Mouse (Mus musculus) Muller cell, postnatal 12 days (primary cell): ENCODE results near the gene Fxyd7.

Source experiments
- DNase-seq: peaks from one replicate; pipeline ENCODE4 v3.0.0-alpha.2; 2015; ENCODE audit errors: inconsistent ontology term

Gene Fxyd7

DNA sequence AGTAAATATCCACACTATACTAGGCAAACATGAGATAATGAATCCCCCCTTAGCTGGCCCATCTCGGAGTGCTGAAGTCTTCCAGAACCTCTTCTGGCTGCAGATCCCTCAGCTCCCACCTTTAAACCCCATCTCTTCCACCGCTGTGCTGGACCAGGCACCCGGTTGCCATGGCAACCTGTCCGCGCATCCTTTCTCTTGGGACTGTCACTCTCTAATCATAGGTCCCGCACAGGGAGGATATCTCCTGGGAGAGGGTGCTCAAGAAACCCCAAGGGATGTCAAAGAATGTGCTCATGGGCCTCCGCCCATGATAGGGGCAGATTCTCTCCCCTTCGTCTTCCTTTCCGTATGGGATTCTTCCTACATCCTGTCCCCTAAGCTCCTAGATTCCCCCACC, 346 bp downstream of the Fxyd7 start:
- no peak for DNase-seq

DNA sequence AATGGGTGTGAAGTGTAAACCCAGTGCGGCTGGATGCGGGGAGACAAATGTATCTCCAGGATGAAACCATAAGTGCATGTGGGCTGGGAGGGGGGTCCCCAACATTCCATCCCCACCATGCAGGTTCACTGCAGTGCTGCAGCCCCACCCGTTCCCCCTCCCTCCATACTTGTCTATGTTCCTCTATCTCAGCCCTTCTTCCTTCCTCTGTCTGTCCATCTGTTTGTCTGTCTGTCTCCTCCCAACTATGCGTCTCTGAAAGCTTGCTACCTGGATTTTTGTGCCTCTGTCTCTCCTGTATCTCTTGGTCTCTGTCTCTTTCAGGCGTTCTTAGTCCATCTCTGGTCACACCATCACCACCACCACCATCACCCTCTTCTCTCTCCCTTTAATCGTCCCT, 780 bp downstream of the Fxyd7 start:
- DNase-seq = no peak

DNA sequence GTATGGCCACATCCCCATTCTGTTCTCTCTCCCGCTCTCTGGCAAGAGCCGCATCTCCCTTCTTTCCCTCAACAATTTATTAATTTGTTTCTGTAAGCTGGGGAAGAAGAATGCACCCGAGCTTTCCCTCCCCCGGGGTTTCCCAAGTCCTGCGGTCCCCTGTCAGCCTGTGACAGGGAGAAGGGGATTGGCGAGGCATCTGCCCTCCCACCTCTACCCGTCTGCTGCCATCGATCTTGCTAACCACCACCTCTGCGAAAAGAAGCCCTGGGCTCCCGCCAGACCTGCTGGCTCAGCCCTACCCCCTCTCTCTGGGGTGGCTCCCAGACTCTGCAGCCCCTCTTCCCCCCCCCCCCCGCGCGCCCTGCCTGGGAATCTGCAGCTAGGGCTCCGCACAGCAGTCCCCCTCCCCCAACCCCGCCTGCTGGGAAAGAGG, 1.4 kb downstream of the Fxyd7 start:
- peak; percentile 39 for DNase-seq

DNA sequence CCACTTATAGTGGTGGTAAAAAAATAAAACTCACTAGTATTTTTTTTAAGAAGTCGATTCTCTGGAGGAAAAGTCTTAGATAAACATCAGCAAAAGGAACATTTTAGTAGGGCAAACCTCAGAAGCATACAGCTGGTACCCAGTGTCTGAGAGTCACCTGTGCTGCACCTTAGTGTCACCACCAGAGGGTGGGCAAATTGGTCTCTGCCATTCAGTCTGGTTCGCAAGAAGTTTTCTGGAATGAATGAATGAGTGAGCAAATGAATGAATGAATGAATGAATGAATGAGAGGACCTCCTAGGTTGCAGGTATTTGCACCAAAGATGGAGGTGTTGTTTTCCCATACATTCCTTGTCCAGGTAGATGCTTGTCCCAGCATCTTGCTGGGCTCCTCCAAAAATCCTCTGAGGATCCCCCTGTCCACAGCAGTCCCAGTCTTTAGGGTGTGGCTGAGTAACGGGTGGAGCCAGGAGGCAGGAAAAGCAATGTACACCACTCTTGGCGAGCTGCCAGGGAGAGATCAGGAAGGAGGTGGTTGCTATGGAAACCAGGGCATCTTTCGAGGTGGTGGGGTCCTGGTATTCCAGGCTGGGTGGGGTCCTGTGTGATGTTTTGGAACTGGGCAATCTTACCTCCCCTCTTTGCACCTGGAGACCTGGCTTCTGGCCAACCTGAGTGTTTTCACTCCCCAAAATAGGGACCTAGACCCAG, 2.0 kb downstream of the Fxyd7 start:
- no peak for DNase-seq

DNA sequence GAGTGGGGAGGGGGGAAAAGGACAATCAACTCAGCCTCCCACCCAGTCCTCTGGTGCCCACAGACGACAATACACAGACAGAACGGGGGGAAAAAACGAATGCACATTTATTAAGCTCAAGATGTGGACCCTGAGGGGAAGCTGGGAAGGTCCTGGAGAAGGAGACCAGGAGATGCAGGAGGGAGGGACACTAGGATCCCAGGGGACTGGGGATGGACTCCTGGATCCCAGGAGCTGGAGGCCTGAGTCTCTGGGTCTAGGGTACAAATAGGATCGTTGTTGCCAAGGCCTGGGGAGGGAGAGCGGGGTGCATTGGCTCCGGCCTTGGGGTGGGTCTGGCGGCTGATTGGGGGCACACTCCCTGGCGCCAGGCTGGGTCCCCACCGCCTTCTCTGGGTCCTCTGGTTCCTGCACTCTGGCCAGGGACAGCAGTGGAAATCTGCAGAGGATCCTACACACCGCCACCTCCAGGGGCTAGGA, 8.8 kb downstream of the Fxyd7 start, which contains the start of gene Fxyd5:
Gene Fxyd5, minus strand, starts transcription at position 51 of the 480 bp plus-strand sequence.
- no peak for DNase-seq

DNA sequence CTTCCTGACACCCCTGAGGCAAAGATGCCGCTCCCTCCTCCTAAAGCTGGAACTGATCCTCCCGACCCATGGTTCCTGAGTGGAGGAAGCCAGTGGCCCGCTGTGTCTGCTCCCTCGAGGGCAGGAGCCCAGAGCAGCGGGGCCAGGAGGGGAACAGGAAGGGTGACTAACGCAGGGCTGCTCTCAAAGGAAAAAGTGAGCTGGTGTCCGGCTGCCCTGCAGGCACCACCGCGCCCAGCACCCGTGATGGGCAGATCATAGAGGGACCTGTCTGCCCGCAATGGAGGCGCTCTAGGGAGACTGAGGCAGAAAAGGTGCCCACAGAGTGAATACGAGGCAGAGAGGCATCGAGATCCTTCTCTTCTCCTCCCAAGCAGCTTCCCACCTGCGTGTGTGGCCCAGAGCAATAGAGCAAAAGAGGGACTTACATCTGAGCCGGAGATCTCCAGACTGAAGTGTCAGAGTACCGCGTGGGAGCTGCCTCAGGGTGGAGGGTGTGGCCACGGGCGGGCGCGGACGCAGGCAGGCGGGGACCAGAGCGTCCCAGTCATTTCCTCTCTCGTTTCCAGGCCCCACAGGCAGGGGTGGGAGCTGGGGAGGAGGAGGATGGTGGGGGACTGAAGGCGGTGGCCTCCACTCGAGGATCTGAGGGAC, 9.5 kb downstream of the Fxyd7 start:
- peak; percentile 67 for DNase-seq

DNA sequence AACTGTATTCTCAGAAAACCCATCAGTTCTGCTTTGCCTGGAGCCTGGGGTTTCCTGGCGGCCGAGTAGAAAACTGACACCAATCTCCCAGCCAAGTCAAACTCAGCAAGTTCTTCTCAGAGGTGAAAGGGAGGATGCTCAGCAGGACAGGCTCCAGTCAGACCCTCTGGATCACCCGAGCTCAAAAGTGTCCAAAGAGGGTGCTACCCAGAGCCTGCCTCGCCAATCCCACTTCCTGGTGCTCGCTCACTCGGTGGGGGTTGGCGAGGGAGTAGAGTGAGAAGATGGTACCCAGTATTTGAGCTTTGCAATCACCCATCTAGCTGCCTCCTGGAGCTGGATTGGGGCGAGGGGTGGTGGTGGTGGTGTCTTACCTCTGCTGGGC, 10.3 kb downstream of the Fxyd7 start:
- DNase-seq = no peak

DNA sequence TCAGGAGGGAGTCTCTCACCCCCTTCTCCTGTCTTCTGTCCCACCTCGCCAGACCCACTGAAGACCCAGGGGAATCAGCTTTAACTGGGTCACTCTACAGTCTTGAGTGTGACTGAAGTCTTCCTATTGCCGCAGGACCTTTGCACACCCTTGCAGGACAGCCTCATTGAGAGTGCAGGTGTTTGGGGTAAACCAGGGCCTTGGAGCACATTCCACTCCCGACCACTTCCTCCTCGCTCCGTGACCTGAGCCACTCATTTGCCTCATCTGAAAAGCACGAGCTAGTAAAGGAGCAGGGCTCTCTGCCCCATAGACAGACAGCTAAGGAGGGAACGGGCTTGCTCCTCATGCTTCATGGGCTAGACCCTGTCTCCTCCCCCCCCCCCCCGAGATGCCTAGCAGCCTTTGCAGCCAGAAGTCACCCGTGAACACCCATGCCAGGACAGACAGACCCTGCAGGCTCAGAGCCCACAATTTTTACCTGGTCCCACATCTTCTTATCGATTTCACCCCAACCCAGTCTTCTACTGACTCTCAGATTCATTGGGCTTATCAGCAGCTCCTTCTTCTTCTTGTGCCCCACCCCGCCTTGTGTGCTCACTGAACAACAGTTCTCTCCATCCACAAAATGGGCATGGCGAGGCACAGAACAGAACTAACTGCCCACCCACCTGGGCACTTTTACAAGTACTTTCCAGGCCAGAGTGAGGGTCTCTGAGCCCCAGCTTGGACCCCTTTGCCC, 10.8 kb downstream of the Fxyd7 start:
- DNase-seq = no peak

DNA sequence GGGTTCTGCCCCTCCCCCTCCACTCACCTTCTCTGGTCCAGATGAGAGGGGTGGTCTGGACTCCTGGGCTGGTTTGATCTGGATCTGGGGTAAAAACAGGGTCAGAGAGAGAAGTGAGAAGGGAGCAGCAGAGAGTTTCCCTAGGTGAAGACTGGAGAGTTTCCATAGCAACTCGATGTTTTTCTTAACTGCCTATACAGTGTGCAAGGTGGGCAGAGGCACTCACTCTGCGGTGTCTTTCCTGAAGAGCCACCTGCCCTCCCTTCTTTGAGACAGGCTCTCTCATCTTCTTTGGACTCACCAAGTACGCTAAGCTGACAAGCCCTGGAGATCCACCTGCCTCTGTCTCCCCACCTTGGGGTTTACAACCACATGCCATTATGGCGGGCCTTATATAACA, 12.3 kb downstream of the Fxyd7 start:
- DNase-seq = no peak

DNA sequence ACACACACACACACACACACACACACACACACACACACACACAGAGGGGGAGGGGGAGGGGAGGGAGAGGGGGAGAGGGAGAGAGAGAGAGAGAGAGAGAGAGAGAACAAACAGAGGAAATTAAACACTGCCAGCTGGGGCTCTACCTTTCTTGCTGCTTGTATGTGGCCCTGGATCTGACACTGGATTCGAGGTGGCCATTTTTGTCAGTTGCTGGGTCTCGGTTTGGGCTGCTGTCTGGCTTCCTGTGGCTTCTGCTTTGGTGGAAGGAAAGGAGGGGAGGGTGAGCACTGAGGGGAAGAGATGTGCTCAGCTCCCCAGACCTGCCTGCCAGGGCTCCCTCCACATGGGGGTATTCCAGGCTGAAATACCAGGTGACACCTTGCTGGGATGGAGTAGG, 13.6 kb downstream of the Fxyd7 start:
- no peak for DNase-seq

DNA sequence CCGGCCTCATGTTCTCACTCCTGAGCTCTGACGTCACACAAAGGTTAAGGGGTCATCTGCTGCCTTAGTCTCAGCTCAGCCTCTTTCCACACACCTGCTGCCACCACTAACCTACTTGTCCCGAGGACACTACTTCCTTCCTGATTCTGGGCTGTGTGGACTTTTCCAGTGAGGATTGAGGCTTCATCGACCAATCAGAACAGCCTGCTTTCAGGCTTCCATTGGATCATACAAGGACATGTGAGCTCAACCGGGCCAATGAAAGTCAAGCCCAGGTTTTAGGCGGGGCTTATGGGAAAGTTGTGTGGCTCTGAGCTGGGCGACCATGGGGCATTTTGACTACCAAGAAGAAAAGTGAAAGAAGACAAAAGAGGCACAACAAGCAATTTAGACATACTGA, 14.3 kb downstream of the Fxyd7 start:
- DNase-seq = no peak

DNA sequence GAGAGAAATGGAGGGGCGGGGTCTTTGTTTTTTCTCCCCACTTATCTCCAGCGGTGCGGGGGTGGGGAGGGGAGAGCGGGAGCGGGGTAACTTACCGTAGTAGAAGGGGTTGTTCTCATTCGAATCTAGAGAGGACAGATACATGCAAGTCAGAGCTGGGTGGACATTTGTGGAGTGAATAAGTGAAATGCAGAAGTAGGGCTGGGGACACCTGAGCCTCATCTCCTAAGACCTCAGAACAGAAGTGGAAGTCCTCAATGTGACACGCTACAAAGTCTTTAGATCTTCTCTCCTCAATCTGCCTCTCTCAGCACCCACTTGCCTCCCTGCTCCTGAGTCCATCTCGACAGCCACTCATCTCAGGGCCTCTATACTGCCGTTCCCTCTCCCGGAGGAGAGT, 16.0 kb downstream of the Fxyd7 start:
- no peak for DNase-seq

DNA sequence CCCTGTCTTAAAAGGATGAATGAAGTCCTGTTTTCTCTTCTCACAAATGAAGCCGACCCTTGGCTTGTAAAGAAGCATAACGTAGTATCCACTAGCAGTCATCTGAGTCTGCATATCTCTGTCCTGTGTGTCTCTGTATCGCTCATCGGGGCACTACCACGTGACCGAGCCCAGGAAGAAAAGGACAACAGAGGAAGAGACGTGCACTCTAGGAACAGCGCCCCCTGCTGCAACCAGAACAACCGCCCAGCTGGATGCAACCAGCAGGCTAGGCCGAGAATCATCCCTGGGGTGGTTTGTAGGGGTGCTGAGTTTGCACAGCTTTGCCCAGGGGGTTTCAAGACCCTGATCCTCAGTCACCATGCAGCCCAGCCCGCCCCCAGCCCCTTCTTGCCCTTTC, 16.5 kb downstream of the Fxyd7 start:
- DNase-seq = no peak

DNA sequence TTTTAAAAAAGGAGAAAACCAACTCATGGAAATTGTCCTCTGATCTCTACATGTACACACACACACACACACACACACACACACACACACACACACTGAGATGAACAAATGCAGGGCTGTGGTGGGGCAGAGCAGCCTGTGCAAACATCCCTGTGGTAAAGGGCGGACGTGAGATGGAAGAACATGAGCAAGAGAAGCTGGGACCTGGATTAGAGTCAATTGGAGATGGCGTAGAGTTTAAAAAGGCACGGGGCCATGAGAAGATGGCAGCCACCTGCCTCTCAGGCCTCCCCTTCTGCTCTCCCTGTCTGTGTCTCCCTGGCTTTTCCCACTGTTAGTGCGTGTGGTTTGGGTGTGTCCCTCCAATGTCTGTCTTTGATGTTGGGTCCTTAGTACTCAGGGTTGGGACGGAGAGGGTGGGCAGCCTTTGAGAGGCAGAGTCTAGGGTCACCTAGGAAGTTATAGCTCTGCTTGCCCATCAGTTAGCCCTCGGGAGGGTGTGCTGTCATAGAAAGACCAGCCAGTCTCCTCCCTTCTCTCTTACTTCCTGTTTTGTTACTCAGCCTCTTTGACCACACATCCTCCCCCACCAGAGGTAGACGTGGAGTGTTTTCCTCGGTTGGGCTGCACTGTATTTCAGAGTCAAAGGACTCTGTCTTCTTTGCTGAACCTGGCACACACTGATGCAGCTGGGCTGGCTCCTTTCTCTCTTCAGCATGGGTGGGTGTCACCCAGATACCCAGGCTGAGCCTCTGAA, 17.7 kb downstream of the Fxyd7 start:
- DNase-seq = no peak

DNA sequence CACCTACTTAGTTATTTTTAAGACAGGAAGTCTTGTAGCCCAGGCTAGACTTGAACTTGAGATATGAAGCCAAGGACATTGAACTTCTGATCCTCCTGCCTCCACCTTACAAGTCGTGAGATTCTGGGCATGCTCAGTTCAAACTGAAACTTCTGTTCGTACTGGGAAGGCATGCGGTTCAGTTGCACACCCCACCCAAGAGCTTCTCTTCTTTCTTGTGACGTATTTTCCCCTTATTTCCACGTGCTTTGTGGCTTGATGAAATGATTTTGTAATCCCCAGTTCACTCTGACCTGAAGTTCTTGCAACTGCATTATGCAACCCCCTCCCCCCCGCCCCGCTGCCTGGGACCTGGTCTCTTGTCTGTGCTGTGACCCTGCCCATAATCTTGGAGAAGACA, 19.5 kb downstream of the Fxyd7 start:
- no peak for DNase-seq

DNA sequence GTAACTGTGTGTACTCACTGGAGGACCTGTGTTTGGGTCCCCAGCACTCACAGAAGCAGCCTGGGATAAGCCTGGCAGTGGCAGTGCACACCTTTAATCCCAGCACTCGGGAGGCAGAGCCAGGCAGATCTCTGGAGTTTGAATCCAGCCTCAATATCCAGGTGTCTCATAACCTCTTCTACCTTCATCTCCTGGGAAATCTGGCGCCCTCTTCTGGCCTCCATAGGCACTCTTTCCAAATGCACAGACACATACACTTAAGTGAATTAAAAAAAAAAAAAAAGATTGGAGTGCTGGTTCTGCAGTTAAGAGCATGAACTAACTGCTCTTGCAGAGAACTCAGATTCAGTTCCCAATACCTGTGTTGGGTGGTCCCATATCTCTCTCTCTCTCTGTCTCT, 20.6 kb downstream of the Fxyd7 start:
- no peak for DNase-seq

DNA sequence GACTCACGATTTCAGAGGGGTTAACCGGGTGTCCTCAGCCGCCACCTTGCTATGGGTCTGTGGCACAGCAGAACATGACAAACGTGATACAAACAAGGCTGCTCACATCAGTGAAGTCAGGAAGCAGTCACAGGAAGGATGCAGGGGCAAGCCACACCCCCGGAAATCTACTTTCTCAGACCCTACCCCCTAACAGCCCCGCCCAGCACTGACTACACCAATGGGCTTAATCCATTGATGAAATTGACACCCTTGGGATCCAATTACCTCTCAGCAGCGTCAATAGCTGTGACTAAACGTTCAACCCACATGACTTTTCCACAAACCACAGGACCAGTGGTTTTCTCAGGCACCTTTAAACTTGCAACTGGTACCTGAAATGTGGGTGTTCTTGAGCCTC, 22.7 kb downstream of the Fxyd7 start:
- DNase-seq = no peak

DNA sequence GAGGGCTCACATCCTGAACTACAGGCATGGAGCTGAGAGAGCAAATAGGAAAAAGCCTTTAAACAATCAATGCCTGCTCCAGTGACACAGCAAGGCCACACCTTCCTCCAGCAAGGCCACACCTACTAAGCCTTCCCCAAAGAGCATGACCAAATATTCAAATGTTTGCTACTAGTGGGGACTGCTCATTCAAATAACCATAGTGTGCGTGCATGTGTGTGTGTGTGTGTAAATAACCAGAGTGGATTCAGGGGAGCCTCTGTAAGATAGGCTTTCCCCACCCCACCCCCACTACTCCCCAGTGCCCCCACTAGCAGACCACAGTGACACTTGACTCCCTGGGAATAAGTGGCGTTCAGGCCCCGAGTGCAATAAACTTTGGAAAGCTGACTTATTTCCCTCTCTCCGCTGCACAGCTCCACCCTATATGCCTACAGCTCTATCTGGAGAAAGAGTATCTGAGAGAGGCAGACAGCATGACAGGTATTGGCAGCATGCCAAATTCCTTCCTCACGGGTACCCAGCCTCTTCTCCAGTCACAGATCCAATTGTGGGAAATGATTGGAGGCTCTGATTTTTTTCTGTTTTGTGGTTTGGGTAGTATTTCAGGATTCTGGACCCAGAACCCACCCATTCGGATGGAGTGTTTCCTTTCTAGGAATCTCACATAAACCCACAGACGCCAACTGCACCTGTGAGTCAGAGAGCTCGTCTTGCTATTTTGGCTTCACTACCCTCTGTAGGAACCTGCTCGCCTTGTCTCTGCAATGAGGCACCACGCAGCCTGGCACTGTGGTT, 34.0 kb downstream of the Fxyd7 start:
- peak; percentile 71 for DNase-seq

DNA sequence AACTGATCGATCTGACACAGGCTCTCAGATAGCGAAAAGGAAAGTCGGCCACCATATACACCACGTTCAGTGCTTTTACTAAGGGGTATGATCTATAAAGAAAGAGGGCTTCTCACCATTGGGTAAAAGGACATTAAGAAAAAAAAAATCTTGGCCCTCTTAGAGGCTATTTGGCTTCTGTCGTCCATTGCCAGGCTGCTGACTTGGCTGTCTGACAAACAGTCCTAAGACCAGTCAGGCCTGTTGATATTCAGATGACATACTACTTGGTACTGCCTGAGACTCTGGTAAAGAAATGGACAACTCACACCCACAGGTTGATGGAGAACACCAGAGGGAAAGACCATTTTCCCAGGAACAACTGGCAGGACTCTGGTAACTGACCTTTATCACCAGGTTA, 38.3 kb downstream of the Fxyd7 start:
- no peak for DNase-seq

DNA sequence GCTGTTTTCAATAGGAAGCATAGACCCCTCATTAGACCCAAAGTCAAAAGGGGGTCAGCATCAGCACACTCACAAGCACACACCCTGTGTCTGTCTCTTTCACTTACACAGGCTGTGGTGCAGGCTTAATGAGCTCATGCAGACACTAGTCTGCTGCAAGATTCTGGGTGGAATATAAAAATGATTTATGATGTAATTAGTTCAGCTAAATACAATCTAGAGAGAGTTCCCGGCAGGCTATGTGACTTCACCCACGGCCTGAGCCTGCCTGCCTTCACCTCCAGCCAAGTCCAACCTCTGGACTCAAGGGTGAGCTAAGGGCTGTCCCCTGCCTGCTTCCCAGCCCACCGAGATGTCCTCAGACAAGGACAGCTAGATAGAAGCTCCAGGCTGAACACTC, 42.4 kb downstream of the Fxyd7 start:
- DNase-seq = no peak

DNA sequence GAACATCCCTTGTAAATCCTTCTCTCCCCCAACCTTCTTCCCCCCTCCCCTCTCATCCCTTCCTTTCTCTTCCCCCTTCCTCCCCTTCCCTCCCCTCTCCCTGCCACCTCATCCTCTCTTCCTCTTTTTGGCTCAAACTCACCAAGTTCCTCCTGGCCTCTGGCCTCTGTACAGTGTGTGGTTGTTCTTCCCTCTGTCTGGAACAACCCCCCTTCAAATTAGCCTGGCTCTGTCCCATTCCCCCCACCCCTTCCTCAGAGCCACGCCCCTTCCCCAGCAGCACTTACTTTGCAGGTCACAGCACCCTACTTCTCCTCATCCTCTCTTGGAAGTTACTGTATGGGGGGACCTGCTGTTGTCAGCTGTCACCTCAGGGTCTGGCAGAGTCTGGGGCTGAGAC, 43.1 kb downstream of the Fxyd7 start:
- DNase-seq = no peak
